Mouse (Mus musculus) thymus, postnatal 36 days (tissue): ENCODE results near the gene Agr2.

Experiments used
- DNase-seq, 2 experiments: peaks; one replicate each; pipeline ENCODE4 v3.0.0; 2022; ENCODE audit warnings: mixed read lengths in 2 of 2

The Agr2 gene

DNA sequence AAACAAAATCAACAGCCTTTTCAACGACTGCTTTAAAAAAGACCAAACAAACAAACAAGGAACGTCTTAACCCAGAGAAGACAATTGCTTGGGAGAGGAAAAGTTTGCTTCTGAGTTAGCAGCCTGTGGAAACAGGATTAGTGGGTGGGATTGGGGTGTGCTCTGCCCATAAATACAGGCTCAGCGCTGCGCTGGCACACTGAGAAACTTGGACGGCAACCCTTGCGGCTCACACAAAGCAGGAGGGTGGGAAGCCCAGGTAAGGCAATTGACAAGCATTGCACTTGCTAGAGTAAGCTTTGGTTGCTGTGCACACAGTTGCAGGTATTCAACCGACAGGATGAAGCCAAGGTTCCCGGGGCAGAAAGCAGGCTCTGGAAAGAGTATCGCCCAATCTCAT, at the start of gene Agr2:
Gene Agr2, plus strand, starts transcription at position 197 of the 400 bp plus-strand sequence.
- no peak for DNase-seq

GRCm38 (mm10) chr12:35951757-35952156, 41.0 kb upstream of the Agr2 start:
- DNase-seq: no peak

- no peak for DNase-seq
Observed at GRCm38 (mm10) chr12:35957235-35957634, 35.5 kb upstream of the Agr2 start.

DNA sequence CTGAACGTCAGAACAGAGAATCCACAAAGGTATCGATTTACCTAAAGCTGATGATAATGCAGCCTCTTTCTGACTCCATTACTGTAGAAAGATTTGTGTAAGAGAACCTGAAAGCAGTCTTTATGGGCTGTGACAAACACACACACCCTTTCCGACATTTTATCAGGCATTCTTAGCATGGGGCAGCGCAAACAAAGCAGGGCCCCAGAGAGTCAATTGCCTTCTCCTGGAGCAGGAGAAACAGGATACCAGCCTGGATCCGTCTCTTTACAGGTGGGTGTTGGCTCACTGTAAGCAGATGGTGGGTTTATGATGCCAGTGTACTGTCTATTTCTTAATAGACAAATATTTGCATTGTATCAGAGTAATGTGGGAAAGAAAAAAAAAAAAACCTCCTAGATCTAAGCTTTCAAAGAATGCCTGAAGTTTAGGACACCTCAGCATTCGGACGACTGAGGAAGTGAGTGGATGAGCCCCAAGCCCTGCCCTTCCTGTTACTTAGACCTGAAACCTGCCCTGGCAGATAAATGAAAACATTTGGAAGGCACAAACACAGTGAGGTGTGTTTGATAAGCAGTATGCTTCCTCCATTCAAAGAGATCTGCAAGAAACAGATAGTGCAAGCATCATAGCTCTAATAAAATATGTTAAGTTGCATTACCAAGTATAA, 26.5 kb upstream of the Agr2 start:
- DNase-seq: no peak

- DNase-seq: no peak
Observed at GRCm38 (mm10) chr12:35966768-35967141, 26.0 kb upstream of the Agr2 start.

- no peak for DNase-seq
Observed at GRCm38 (mm10) chr12:35975898-35976297, 16.8 kb upstream of the Agr2 start.

GRCm38 (mm10) chr12:35977633-35978246, 15.0 kb upstream of the Agr2 start:
- DNase-seq: no peak

- DNase-seq: no peak
Observed at GRCm38 (mm10) chr12:35979625-35980024, 13.1 kb upstream of the Agr2 start.

GRCm38 (mm10) chr12:35981732-35982360, 10.9 kb upstream of the Agr2 start:
- DNase-seq: no peak

GRCm38 (mm10) chr12:35983472-35983871, 9.2 kb upstream of the Agr2 start:
- DNase-seq: no peak

DNA sequence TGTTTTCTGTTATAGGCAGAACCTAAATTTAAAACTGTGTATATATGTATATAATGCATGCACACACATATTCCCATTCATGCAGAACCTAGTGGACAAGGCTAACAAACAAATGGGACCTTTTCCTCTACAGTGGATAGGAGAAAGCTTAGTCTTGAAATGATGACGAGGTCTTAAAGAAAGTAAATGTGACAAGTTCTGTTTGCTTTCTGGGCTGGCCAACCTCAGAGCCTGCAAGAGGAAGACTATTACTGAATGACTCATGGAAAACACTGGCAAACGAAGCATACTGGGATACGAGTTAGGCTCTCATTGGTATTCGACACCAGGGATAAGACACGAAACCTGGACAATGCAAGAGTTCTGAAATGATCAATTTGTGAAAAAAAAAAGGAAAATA, 8.0 kb upstream of the Agr2 start:
- DNase-seq: no peak

DNA sequence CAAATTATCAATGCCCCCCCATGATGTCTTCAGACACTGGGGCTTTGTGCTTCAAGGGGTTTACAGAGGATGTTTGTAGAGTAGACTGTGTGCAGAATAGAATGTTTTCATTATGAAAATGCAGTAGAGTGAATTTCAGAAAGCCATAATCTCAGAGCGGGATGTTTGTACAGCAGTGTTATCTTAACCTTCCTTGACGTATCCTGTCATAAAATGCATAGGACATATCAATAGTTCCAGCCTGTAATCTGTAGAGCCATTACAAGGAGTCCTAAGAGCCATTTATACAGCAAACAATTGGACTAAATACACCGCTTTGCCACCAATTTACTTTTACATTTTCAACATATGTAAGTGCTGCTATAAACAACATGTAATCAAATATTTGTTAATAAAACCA, 876 bp downstream of the Agr2 start:
- no peak for DNase-seq

DNA sequence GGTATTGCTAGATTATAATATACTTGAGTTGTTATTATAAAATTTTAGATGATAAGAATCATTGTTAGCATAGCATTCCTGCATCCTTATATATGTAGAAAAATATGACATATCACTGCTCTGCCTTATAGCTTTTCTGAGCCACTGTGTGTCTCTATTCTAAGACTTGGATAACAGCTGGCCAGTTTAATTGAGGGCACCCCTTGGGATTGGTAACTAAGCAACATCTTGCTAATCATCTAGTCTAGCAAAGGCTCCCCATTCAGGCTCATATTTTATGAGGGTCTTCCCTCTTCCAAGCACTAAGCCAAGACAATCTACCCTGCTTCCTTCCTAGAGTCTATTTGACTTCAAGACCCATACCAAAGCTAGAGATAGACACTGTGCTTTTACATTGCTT, 1.4 kb downstream of the Agr2 start:
- DNase-seq: no peak

DNA sequence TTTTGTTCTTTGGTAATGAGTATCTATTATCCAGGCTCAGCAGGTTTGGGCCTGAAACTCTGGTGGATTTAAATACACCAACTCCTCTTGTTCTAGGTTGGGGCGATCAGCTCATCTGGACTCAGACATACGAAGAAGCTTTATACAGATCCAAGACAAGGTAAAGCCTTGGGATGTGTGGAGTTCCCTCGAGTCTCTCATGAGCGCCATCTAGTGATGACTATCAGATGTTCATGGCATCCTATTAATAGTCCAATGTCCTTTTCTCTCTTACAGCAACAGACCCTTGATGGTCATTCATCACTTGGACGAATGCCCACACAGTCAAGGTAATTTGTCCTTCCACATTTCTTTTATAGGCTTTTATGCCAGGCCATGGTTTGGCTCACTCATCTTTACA, 3.1 kb downstream of the Agr2 start:
- DNase-seq: no peak

DNA sequence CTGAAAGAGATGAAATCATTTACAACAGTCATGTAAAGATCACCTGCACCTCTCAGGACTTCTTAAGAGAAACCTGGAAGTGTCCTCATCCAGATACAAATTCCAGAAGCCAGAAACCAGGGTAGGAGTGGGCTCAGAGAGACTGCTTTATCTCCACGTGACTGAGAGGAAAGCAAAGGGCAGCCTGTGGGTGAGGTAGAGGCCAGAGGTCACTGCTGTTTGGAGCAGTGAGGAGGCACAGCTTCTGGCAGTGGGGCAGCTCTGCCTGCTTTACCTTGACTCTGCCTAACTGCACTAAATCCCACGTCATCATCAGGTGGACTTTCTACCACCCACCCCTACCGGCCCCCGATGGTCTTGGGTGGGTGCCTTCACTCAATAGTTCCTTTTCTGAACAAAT, 12.0 kb downstream of the Agr2 start:
- no peak for DNase-seq

- DNase-seq: no peak
Observed at GRCm38 (mm10) chr12:36007581-36007980, 14.9 kb downstream of the Agr2 start.

DNA sequence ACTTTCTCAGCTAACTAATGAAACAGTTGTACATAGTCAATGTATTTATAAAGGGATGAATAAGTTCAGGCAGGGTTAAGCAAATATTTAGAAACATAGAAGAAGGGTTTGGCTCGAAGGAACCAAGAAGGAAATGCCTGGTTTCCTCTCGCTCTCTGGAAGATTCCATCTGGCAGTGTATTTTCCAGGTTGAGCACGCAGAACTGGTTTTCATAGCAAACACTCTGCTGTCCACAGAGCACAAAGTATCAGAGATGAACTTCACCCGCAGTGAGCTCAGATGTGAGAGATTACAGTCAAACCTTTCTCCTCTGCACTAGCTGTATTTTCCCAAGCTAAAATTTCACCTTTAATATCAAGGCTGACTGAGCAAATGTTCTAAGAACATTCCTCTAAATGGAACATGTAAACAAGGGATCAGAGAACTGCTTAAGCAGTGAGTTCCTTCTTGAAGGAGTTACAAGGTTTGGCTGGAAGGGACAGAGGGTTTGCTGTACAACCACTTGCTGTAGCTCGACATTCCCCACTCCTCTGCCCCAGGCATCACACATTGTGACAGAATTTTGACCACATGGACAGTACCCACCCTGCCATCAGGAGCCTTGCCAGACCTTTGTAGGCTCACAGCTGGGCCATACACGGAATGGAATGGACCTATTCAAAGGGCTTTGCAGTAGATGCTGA, 15.8 kb downstream of the Agr2 start:
- no peak for DNase-seq

DNA sequence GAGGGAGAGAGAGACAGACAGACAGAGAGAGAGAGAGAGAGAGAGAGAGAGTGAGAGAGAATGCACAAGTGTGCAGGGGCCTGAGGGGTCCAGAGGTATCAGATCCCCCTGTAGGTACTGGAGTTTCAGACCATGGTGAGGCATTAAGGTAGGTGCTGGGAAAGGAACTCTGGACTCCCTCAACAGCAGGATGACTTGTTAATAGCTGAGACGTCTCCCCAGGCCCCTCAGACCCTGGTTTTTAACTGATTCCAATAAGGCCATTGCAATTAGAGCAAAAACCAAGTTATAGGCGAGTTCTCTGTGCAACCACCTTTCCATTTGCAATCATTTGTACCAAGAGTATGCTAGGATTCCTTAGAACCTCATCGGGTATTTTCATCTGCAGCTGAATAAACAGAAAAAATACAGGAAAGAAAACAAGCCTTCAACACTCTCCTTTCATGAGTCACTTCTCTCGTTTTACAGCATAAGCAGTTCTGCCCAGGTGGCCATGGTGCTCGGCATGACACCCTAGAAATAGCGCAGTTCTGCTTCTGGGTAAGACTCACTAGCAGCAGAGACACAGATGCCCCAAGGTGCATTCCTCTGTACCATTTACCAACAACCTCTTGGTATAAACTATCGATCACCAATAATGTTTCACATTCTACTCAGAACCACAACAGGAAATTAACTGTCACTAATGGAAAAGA, 20.7 kb downstream of the Agr2 start:
- no peak for DNase-seq

- DNase-seq: peak in 1 of 2 experiments; percentile 18
Observed at GRCm38 (mm10) chr12:36017791-36018190, 25.1 kb downstream of the Agr2 start.

DNA sequence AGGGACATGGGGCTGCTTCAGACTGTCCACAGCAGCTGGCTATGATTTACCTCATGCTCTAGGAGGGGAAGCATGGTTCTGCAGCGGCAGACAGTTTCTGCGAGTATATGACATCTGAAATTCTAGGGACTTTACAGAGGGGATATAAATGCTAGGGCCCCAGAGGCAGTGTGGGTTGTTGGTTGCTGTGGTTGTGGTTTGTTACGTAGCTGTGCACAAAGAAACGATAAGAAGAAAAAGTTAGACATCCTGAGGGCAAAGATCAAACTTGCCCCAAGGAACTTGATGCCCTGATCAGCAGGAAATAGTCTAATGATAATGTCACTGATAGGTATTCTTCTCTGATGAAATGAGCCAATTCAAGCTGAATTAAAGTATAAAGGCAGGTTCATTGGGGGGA, 26.9 kb downstream of the Agr2 start:
- peak; percentile 24 to 25 for DNase-seq

GRCm38 (mm10) chr12:36020081-36020480, 27.4 kb downstream of the Agr2 start:
- DNase-seq: no peak

- no peak for DNase-seq
Observed at GRCm38 (mm10) chr12:36020710-36021109, 28.0 kb downstream of the Agr2 start.

DNA sequence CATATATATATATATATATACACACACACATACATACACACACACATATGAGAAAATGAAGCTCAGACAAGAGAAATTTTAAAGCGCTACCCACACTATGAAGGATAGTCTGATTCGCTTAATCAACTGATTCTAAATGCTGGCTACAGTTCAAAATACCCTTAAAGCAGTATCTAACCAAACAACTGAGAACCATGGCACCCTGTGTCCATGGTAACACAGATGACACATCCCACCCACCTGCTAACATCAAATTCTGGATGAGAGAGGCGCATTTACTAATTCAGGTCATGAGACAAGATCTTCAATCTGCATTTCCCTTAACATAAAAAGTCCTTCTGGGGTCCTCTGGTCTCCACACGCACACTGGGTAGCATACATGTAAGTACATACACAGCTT, 33.4 kb downstream of the Agr2 start:
- DNase-seq: no peak
